Mouse (Mus musculus) thymus, adult 2 months (tissue): ENCODE results near the gene Ptpru.

Experiments
- CTCF ChIP-seq: fragments of 200-500 bp; IDR thresholded peaks from 2 replicates; pipeline ENCODE4 v1.5.1; 2012; ENCODE audit warnings: mild to moderate bottlenecking, control low read depth, low read length, moderate library complexity, borderline replicate concordance; ENCODE audit not compliant: control insufficient read depth, poor library complexity, insufficient read depth; ENCODE audit errors: extremely low read depth
- POLR2A ChIP-seq: fragments of 200-500 bp; IDR thresholded peaks from 2 replicates; pipeline ENCODE4 v1.6.1; 2012; ENCODE audit warnings: mild to moderate bottlenecking, low read length, control low read depth, moderate library complexity; ENCODE audit not compliant: control insufficient read depth, poor library complexity, insufficient read depth; ENCODE audit errors: extremely low read depth

GRCm38 (mm10) chr4:131843290-131843743 is 5.2 kb upstream of the Ptpru start, which contains the start of gene Mecr:
- 0 out of 2 replicates have a peak, but pooled peaks have one; percentile 15 for TF ChIP-seq CTCF
- TF ChIP-seq POLR2A: 0 out of 2 replicates have a peak, but pooled peaks have one; percentile 53
